Mouse (Mus musculus): ENCODE data around the gene Nrxn3. TPM values are rescaled to one million over a fixed set of nuclear protein-coding genes. Genes with fewer than 3 reads are reported as not detected.
A peak's percentile ranks its signal among the peaks of the same experiment; 100 is the strongest.

Gene Nrxn3
- polyA plus RNA-seq, 1 experiment from 2014 or later = 0.82 TPM

- no peaks in the 10 kb centered on the region for H3K27me3 ChIP-seq
- H3K4me2 ChIP-seq = no peak overlapping the region
- WGBS (ENCODE audit: insufficient replicate concordance) = 56% methylated on average over 2 of the region's 2 CpGs
- DNase-seq (no peak), ATAC-seq (ENCODE audit: low read depth) (no peak)
- no peaks in the 10 kb centered on the region for H3K4me1 ChIP-seq (replicated peaks)
- H3K4me3 ChIP-seq (replicated peaks) = no peak overlapping the region
- H3K9ac ChIP-seq = no peak overlapping the region
- no peaks in the 10 kb centered on the region for H3K9me3 ChIP-seq (replicated peaks)
- H3K27ac ChIP-seq = no peak overlapping the region
- H3K36me3 ChIP-seq = no peaks in the 10 kb centered on the region
Measured at GRCm38 (mm10) chr12:88939679-88940078, 217.0 kb downstream of the Nrxn3 start.

- no peaks in the 10 kb centered on the region for H3K4me1 ChIP-seq (replicated peaks)
- H3K4me2 ChIP-seq = no peak overlapping the region
- H3K36me3 ChIP-seq = no peaks in the 10 kb centered on the region
- ATAC-seq (ENCODE audit: low read depth) = no peak
- H3K9me3 ChIP-seq (replicated peaks) = no peaks in the 10 kb centered on the region
- no peaks in the 10 kb centered on the region for H3K27me3 ChIP-seq
- H3K27ac ChIP-seq = no peak overlapping the region
- no peak overlapping the region for H3K4me3 ChIP-seq (replicated peaks)
- H3K9ac ChIP-seq = no peak overlapping the region
- DNase-seq = no peak
- 36% methylated on average over 3 of the region's 3 CpGs for WGBS (ENCODE audit: insufficient replicate concordance)
Measured at GRCm38 (mm10) chr12:88944967-88945366, 222.3 kb downstream of the Nrxn3 start.

DNA sequence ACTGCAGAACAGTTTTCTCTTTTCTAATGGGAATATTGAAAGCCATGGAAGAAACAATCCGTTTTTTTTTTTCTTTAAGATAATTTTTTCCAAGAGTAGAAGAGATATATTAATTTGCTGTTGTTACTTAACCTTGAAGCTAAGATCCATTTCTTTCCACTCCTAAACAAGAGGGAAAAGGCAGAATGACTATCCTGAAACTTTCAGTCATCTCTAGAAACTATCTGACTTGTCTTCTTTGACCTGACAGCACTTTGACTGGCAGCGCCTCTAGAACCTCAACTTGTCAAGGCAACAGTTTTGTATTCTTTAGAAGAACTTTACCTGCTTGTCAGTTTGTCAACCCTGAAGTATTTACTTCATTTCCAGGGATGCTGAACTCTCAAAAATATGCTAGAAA is 227.2 kb downstream of the Nrxn3 start:
- Histone ChIP-seq H3K36me3 (no peaks in the 10 kb centered on the region), H3K27me3 (no peaks in the 10 kb centered on the region), H3K4me3 (replicated peaks) (no peak overlapping the region), H3K4me1 (replicated peaks) (no peaks in the 10 kb centered on the region), H3K4me2 (no peak overlapping the region), H3K27ac (no peak overlapping the region), H3K9ac (no peak overlapping the region), H3K9me3 (replicated peaks) (no peaks in the 10 kb centered on the region)
- no peak for DNase-seq
- no peak for ATAC-seq (ENCODE audit: low read depth)
- WGBS (ENCODE audit: insufficient replicate concordance) = 49% methylated on average over 2 of the region's 2 CpGs

DNA sequence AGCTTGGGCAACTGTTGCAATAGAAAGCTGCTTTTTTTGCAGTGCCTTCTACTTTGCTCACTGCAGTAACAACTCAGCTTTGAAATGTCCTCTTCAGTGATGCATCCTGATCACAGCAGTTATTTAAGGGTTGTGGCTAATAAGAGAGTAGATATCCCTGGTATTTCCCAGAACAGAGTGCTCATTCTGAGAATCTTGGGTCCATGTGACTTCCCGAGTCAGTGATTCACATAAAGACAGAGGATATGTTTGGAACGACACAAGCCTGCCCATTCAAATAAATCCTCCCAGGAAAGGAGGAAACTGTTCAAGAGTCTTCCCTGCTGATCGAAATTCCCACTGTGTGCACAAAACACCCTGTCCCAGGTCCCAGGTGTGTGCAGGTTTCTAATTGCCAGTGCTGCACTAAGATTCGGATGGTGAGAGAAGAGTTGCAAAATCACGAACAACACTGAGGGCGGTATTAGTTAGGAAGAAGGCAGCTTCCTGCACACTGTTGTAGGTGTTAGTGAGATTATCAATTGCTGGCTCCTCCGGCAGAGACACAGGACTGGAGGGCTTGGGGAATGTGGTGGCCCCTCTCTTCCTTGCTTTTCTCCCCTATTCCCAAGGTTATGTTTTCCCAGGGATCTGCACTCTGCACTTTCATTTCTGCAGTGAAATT is 230.4 kb downstream of the Nrxn3 start:
- Histone ChIP-seq H3K9me3 (replicated peaks) (no peaks in the 10 kb centered on the region), H3K4me1 (replicated peaks) (no peaks in the 10 kb centered on the region), H3K4me3 (replicated peaks) (no peak overlapping the region), H3K36me3 (no peaks in the 10 kb centered on the region), H3K4me2 (no peak overlapping the region), H3K27ac (no peak overlapping the region), H3K9ac (no peak overlapping the region), H3K27me3 (no peaks in the 10 kb centered on the region)
- DNase-seq (no peak), ATAC-seq (ENCODE audit: low read depth) (no peak)
- 47% methylated on average over 7 of the region's 7 CpGs for WGBS (ENCODE audit: insufficient replicate concordance)

DNA sequence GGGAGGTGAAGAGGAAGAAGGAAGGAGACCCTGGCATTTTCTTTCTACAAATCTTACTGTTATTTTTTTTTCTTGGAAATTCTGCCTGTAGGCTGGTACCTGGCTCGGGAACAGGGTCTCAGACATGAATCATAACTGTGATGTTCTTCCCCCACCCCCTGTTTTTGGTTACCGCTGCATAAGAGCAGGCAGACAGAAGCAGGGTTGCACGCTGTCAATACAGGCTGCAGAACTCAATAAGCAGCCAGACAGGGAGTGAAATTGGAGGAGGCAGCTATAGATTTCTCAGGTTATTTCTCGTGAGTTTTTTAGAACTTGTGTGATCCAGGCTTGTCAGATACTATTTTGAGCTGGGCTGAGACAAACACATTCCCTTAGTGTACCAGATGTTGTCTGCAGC is 231.1 kb downstream of the Nrxn3 start:
- Histone ChIP-seq H3K27ac (no peak overlapping the region), H3K9ac (no peak overlapping the region), H3K36me3 (no peaks in the 10 kb centered on the region), H3K4me2 (no peak overlapping the region), H3K27me3 (no peaks in the 10 kb centered on the region), H3K4me1 (replicated peaks) (no peaks in the 10 kb centered on the region), H3K4me3 (replicated peaks) (no peak overlapping the region), H3K9me3 (replicated peaks) (no peaks in the 10 kb centered on the region)
- WGBS (ENCODE audit: insufficient replicate concordance) = 47% methylated on average over 4 of the region's 4 CpGs
- no peak for ATAC-seq (ENCODE audit: low read depth)
- no peak for DNase-seq

- no peak overlapping the region for H3K27ac ChIP-seq
- 53% methylated on average over 3 of the region's 3 CpGs for WGBS (ENCODE audit: insufficient replicate concordance)
- DNase-seq (no peak), ATAC-seq (ENCODE audit: low read depth) (no peak)
- H3K9ac ChIP-seq = no peak overlapping the region
- H3K27me3 ChIP-seq = no peaks in the 10 kb centered on the region
- no peaks in the 10 kb centered on the region for H3K36me3 ChIP-seq
- no peaks in the 10 kb centered on the region for H3K4me1 ChIP-seq (replicated peaks)
- H3K9me3 ChIP-seq (replicated peaks) = no peaks in the 10 kb centered on the region
- H3K4me3 ChIP-seq (replicated peaks) = no peak overlapping the region
- no peak overlapping the region for H3K4me2 ChIP-seq
Measured at GRCm38 (mm10) chr12:88957431-88957830, 234.8 kb downstream of the Nrxn3 start.

- WGBS (ENCODE audit: insufficient replicate concordance) = 77% methylated on average over 1 of the region's 1 CpGs
- Histone ChIP-seq H3K4me1 (replicated peaks) (no peaks in the 10 kb centered on the region), H3K9me3 (replicated peaks) (no peaks in the 10 kb centered on the region), H3K27me3 (no peaks in the 10 kb centered on the region), H3K36me3 (no peaks in the 10 kb centered on the region), H3K27ac (no peak overlapping the region), H3K9ac (no peak overlapping the region), H3K4me2 (no peak overlapping the region), H3K4me3 (replicated peaks) (no peak overlapping the region)
- ATAC-seq (ENCODE audit: low read depth) = no peak
- DNase-seq = no peak
Measured at GRCm38 (mm10) chr12:88960817-88961216, 238.1 kb downstream of the Nrxn3 start.

DNA sequence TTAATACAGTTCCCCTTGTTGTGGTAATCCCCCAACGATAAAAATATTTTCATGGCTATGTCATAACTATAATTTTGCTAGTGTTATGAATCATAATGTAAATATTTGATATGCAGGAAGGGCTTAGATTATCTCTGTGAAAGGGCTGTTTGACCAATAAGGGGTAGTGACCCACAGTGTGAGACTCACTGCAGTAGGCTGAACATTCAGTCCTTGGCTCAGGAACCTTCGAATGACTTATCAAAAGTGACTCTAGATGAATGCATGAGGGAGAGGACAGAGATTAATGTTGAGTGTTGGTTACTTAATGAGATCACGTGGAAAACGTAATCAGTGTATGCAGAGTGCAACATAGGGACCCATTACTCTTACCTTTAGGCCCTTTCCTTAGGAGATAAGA is 243.7 kb downstream of the Nrxn3 start:
- Histone ChIP-seq H3K9me3 (replicated peaks) (no peaks in the 10 kb centered on the region), H3K27ac (no peak overlapping the region), H3K4me3 (replicated peaks) (no peak overlapping the region), H3K9ac (no peak overlapping the region), H3K4me1 (replicated peaks) (no peaks in the 10 kb centered on the region), H3K36me3 (no peaks in the 10 kb centered on the region), H3K4me2 (no peak overlapping the region), H3K27me3 (no peaks in the 10 kb centered on the region)
- 65% methylated on average over 4 of the region's 4 CpGs for WGBS (ENCODE audit: insufficient replicate concordance)
- ATAC-seq (ENCODE audit: low read depth) = no peak
- no peak for DNase-seq

DNA sequence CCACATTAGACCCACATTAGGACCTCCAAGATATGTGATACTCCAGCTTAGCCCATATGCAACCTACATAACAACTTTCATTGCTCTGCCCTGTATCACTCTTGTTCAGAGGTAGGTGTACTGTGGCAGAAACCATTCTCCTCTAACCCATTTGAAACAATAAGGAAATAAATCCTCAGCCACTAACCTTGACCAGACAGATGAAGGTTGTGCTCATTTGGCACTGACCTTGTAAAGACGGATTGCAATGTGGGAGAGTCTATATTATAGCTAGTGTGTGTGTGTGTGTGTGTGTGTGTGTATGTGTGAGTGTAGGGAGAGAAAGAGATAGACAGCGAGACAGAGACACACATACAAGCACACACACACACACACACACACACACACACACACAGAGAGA is 253.9 kb downstream of the Nrxn3 start:
- H3K4me2 ChIP-seq = no peak overlapping the region
- DNase-seq (no peak), ATAC-seq (ENCODE audit: low read depth) (no peak)
- no peaks in the 10 kb centered on the region for H3K9me3 ChIP-seq (replicated peaks)
- no peak overlapping the region for H3K4me3 ChIP-seq (replicated peaks)
- no peak overlapping the region for H3K27ac ChIP-seq
- no peaks in the 10 kb centered on the region for H3K27me3 ChIP-seq
- H3K4me1 ChIP-seq (replicated peaks) = no peaks in the 10 kb centered on the region; the same call in 1 of the 2 replicates
- H3K36me3 ChIP-seq = no peaks in the 10 kb centered on the region
- WGBS (ENCODE audit: insufficient replicate concordance) = 58% methylated on average over 2 of the region's 2 CpGs
- H3K9ac ChIP-seq = no peak overlapping the region

GRCm38 (mm10) chr12:88983688-88984330 is 261.1 kb downstream of the Nrxn3 start:
- Histone ChIP-seq H3K4me3 (replicated peaks) (peak overlapping the region; percentile 47), H3K9ac (peak overlapping the region; percentile 75), H3K4me1 (replicated peaks) (peaks cover 60% of the 10 kb centered on the region), H3K36me3 (no peaks in the 10 kb centered on the region), H3K4me2 (peak overlapping the region; percentile 79), H3K27me3 (no peaks in the 10 kb centered on the region), H3K27ac (peak overlapping the region; percentile 99), H3K9me3 (replicated peaks) (no peaks in the 10 kb centered on the region)
- DNase-seq = peak; percentile 85
- WGBS (ENCODE audit: insufficient replicate concordance) = 9% methylated on average over 10 of the region's 10 CpGs
- ATAC-seq (ENCODE audit: low read depth) = peak; percentile 95

GRCm38 (mm10) chr12:88984375-88984774 is 261.7 kb downstream of the Nrxn3 start:
- peak overlapping the region; percentile 64 for H3K9ac ChIP-seq
- H3K4me2 ChIP-seq = peak overlapping the region; percentile 79
- H3K9me3 ChIP-seq (replicated peaks) = no peaks in the 10 kb centered on the region
- H3K27ac ChIP-seq = peak overlapping the region; percentile 99
- WGBS (ENCODE audit: insufficient replicate concordance) = 4% methylated on average over 8 of the region's 8 CpGs
- peak overlapping the region; percentile 47 for H3K4me3 ChIP-seq (replicated peaks)
- peak; percentile 94 for ATAC-seq (ENCODE audit: low read depth)
- peaks cover 60% of the 10 kb centered on the region for H3K4me1 ChIP-seq (replicated peaks)
- no peaks in the 10 kb centered on the region for H3K27me3 ChIP-seq
- H3K36me3 ChIP-seq = no peaks in the 10 kb centered on the region
- DNase-seq = peak; percentile 91

GRCm38 (mm10) chr12:88984804-88985203 is 262.1 kb downstream of the Nrxn3 start:
- peak overlapping the region; percentile 37 for H3K4me3 ChIP-seq (replicated peaks)
- peak overlapping the region; percentile 79 for H3K4me2 ChIP-seq
- peak overlapping the region; percentile 64 for H3K9ac ChIP-seq
- no peaks in the 10 kb centered on the region for H3K9me3 ChIP-seq (replicated peaks)
- H3K4me1 ChIP-seq (replicated peaks) = peaks cover 60% of the 10 kb centered on the region
- whole genome bisulfite sequencing (ENCODE audit: insufficient replicate concordance) = 12% methylated on average over 5 of the region's 5 CpGs
- H3K36me3 ChIP-seq = no peaks in the 10 kb centered on the region
- H3K27me3 ChIP-seq = no peaks in the 10 kb centered on the region
- peak overlapping the region; percentile 99 for H3K27ac ChIP-seq
- ATAC-seq (ENCODE audit: low read depth) = peak; percentile 45
- DNase-seq = no peak
